Comparison of ENCODE assay signal across 9 mouse cellular contexts in genomic region chr4:120148291-120149141, GRCm38 (mm10). TPM values are rescaled to one million over a fixed set of nuclear protein-coding genes. Genes with fewer than 3 reads are reported as not detected.
DNase-seq lines count a peak whose midpoint lies in the region; TF ChIP-seq lines count a peak whose summit lies in the region.
"Had no signal": no experiment of that assay in that cellular context is flagged by ENCODE, and none has a peak within 500 bp of the region (broad histone marks: within the 10 kb centered on the region; RNA-seq: fewer than 3 reads in every experiment).

No protein-coding gene starts in this region.

- no peaks in the 10 kb centered on the region for H3K4me1 ChIP-seq in bone marrow macrophage, adult 2 months (ENCODE audit: control insufficient read depth, insufficient read depth, low read length)
- H3K4me1 ChIP-seq in lung, adult 2 months (ENCODE audit: control insufficient read depth, insufficient read depth, low read length): peaks cover 8% of the 10 kb centered on the region

- no peak for TF ChIP-seq CTCF in bone marrow macrophage, adult 2 months (IDR thresholded peaks at IDR 0.05; ENCODE audit: low read depth, low read length)
- TF ChIP-seq CTCF in lung, adult 2 months (IDR thresholded peaks at IDR 0.05; ENCODE audit: insufficient read depth, low read length): no peak

- intact Hi-C loops in heart, postnatal 36 days (cut with DNase I): no loop called here

- WGBS in lung, adult 2 months: 8% methylated on average over 45 of the region's 45 CpGs

- no peak overlapping the region for H3K27ac ChIP-seq in bone marrow macrophage, adult 2 months (ENCODE audit: insufficient read depth, low read depth, low read length)

- DNase-seq in 3134 (ENCODE audit: extremely low read depth, insufficient read length, low spot score): peak; percentile 97
- peak; percentile 76 for DNase-seq in forelimb bud, embryonic 11.5 days (ENCODE audit: low read depth, low spot score)
- DNase-seq in heart, postnatal 36 days: peak; percentile 74 to 79
- DNase-seq in layer of hippocampus, adult 18-20 months (ENCODE audit: low spot score in 2 of 2): peak; percentile 76 to 82
- peak; percentile 86 for DNase-seq in lung, adult 2 months
- DNase-seq in ovary, postnatal 14 days (ENCODE audit: low spot score): peak; percentile 61
- DNase-seq in urinary bladder, postnatal 10 days (ENCODE audit: low spot score): peak; percentile 79

- peak overlapping the region; percentile 24; the same call in 1 of the 2 replicates for H3K4me3 ChIP-seq in bone marrow macrophage, adult 2 months (ENCODE audit: insufficient read depth, low read length)
- peak overlapping the region; percentile 7 for H3K4me3 ChIP-seq in lung, adult 2 months (replicated peaks; ENCODE audit: extremely low read depth, low read depth, low read length)

- TF ChIP-seq POLR2A in bone marrow macrophage, adult 2 months (IDR thresholded peaks at IDR 0.05; ENCODE audit: borderline replicate concordance, low read depth, low read length): no peak
- no peak for TF ChIP-seq POLR2A in lung, adult 2 months (IDR thresholded peaks at IDR 0.05; ENCODE audit: borderline replicate concordance, extremely low read depth, low read depth, low read length)

RNA-seq across cellular contexts. Expression of gene Edn2, which starts 12.5 kb away (rescaled TPM):
- not detected in 2 replicates for polyA plus RNA-seq in bone marrow macrophage, adult 2 months (2012; ENCODE audit: insufficient read depth, insufficient read length, missing spikeins)
- not detected for total RNA-seq in heart, postnatal 36 days (2021)
- total RNA-seq in layer of hippocampus, adult 18-20 months (2021): not detected
- polyA plus RNA-seq in lung, adult 2 months (2012; rRNA removed): 0.27 and 0.68 TPM in 2 replicates
- total RNA-seq: MEL had no signal
